Mouse (Mus musculus): ENCODE results near the gene Xrra1.
"Not testable (repeated sequence)": the region's sequence is repeated elsewhere in the genome, so short reads cannot be mapped to it uniquely, and the experiment has no call there.

Gene Xrra1

GRCm38 (mm10) chr7:99956095-99956494 lies 97.2 kb downstream of the Xrra1 start:
- DNase-seq = no peak

GRCm38 (mm10) chr7:99957226-99957965 lies 98.5 kb downstream of the Xrra1 start:
- DNase-seq = peak in 1 of 2 experiments; percentile 37

- not testable (repeated sequence) for DNase-seq
Observed at GRCm38 (mm10) chr7:99960571-99960970, 101.7 kb downstream of the Xrra1 start.

GRCm38 (mm10) chr7:99961518-99961917 lies 102.6 kb downstream of the Xrra1 start:
- DNase-seq = no peak

GRCm38 (mm10) chr7:99962536-99963236 lies 103.8 kb downstream of the Xrra1 start:
- DNase-seq = no peak

GRCm38 (mm10) chr7:99963237-99963860 lies 104.4 kb downstream of the Xrra1 start:
- no peak for DNase-seq

GRCm38 (mm10) chr7:99965020-99965841 lies 106.3 kb downstream of the Xrra1 start:
- peak in 1 of 2 experiments; percentile 33 for DNase-seq

- no peak for DNase-seq
Observed at GRCm38 (mm10) chr7:99966011-99966721, 107.2 kb downstream of the Xrra1 start.
